Mouse (Mus musculus) heart, postnatal 0 days (tissue): ENCODE results near the gene Slc7a5. TPM values are rescaled to one million over a fixed set of nuclear protein-coding genes. Genes with fewer than 3 reads are reported as not detected.

Experiments
- ATAC-seq: fragments of 200-750 bp; cut with Nextera tagmentation; 2 replicates; pipeline ENCODE4 v1.8.0; 2017; ENCODE audit warnings: low read depth, moderate number of reproducible peaks, moderate library complexity; ENCODE audit not compliant: insufficient read depth
- DNase-seq: peaks from one replicate; pipeline ENCODE4 v3.0.0-alpha.2; 2016; ENCODE audit warnings: low spot score
- H3K27ac ChIP-seq: fragments of 300-500 bp; sonication (generic); 2 replicates; pipeline ENCODE4 v1.5.1; 2014; ENCODE audit warnings: low read depth, mild to moderate bottlenecking
- H3K27me3 ChIP-seq: fragments of 300-500 bp; sonication (generic); 2 replicates; pipeline ENCODE4 v1.6.1; 2014; ENCODE audit warnings: low read length, mixed read lengths; ENCODE audit not compliant: control insufficient read depth, insufficient read depth
- H3K36me3 ChIP-seq: fragments of 300-500 bp; sonication (generic); replicated peaks from 2 replicates; pipeline ENCODE4 v1.6.1; 2014; ENCODE audit warnings: low read length, mixed read lengths; ENCODE audit not compliant: control insufficient read depth, insufficient read depth
- H3K4me1 ChIP-seq: fragments of 300-500 bp; sonication (generic); 2 replicates; pipeline ENCODE4 v1.6.1; 2014; ENCODE audit warnings: antibody characterized with exemption; ENCODE audit not compliant: control insufficient read depth, insufficient read depth
- H3K4me2 ChIP-seq: fragments of 300-500 bp; sonication (generic); 2 replicates; pipeline ENCODE4 v1.6.1; 2014; ENCODE audit warnings: low read depth, mild to moderate bottlenecking, low read length, moderate library complexity
- H3K4me3 ChIP-seq: fragments of 300-500 bp; sonication (generic); 2 replicates; pipeline ENCODE4 v1.5.1; 2014; ENCODE audit warnings: low read depth, low read length
- H3K9ac ChIP-seq: fragments of 300-500 bp; sonication (generic); replicated peaks from 2 replicates; pipeline ENCODE4 v1.6.1; 2014; ENCODE audit warnings: low read depth, low read length, mixed read lengths
- H3K9me3 ChIP-seq: fragments of 300-500 bp; sonication (generic); replicated peaks from 2 replicates; pipeline ENCODE4 v1.6.1; 2016; ENCODE audit warnings: low read length; ENCODE audit not compliant: control insufficient read depth
- CTCF ChIP-seq: IDR thresholded peaks from 2 replicates; pipeline ENCODE4 v1.5.1; 2016; ENCODE audit warnings: antibody characterized with exemption, control low read depth, low read depth
- EP300 ChIP-seq: IDR thresholded peaks from 2 replicates; pipeline ENCODE4 v1.6.1; 2016; ENCODE audit warnings: antibody characterized with exemption, low read depth
- WGBS: fragments of 180-500 bp; shearing (Covaris S2); extraction: QIAGEN DNeasy Blood & Tissue Kit; methylation state at CpG from one replicate; pipeline ENCODE4 v1.1.7; 2014; 5-methylcytosine and 5-hydroxymethylcytosine counted together
- polyA plus RNA-seq: library from polyadenylated mRNA; unstranded; fragments of >200 nt; fragmentation: Nextera tagmentation; extraction: Ambion mirVana; gene quantifications from 2 replicates; pipeline ENCODE4 v1.2.1, GENCODE M21; 2015
- total RNA-seq: library from RNA; depleted of rRNA; stranded (reverse); fragments of >200 nt; gene quantifications from 2 replicates; pipeline ENCODE4 v1.2.3, GENCODE M21; 2014; ENCODE audit warnings: low replicate concordance

Slc7a5 gene
- total and polyA plus RNA-seq, 2 experiments from 2014 or later = 7.1 to 24.7 TPM

DNA sequence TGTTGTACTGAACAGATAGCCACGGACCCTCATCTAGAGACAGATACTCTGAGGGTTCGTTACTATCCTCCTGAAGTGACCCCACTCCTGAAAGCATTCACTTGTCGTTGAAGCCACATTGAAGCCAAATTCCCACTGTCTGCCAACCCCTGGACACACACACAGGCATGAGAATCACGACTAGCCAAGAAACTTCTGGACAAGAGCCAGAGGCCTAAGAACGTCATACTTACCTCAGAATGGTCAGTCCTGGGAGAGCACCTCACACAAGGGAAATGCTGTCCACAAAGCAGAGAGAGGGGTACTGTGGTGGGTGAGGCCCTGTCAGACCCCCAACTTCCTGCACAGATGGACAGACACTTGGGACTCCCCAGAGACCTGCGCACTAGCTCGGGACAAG is 11.6 kb downstream of the Slc7a5 start:
- no peak for TF ChIP-seq CTCF
- TF ChIP-seq EP300 = no peak
- H3K9me3 ChIP-seq = no peaks in the 10 kb centered on the region
- H3K27ac ChIP-seq = no peak overlapping the region
- no peak for ATAC-seq
- no peak for DNase-seq
- no peak overlapping the region for H3K4me3 ChIP-seq
- no peak overlapping the region for H3K9ac ChIP-seq
- no peak overlapping the region for H3K4me2 ChIP-seq
- H3K36me3 ChIP-seq = no peaks in the 10 kb centered on the region
- 51% methylated on average over 7 of the region's 7 CpGs for WGBS
- peaks cover 15% of the 10 kb centered on the region for H3K4me1 ChIP-seq
- H3K27me3 ChIP-seq = no peaks in the 10 kb centered on the region

DNA sequence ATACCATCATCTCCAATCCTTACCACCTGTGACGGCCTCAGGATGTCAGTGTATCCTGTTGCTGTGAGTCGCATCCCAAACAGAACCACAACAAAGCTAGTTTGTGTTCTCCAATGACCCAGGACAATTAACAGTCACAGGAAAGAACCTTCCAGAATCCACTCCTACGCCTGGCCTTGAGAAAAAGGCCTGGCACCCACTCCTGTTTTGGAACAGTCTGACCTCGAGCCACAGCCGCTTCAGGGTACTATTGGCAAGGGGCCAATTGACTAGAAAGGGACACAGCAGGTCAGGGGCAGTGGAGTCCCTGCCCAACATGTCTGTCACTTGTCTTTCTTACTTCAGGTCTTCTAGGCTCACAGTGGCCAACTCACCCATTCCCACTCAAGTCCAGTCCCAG is 14.6 kb downstream of the Slc7a5 start:
- H3K9ac ChIP-seq = no peak overlapping the region
- ATAC-seq = no peak

DNA sequence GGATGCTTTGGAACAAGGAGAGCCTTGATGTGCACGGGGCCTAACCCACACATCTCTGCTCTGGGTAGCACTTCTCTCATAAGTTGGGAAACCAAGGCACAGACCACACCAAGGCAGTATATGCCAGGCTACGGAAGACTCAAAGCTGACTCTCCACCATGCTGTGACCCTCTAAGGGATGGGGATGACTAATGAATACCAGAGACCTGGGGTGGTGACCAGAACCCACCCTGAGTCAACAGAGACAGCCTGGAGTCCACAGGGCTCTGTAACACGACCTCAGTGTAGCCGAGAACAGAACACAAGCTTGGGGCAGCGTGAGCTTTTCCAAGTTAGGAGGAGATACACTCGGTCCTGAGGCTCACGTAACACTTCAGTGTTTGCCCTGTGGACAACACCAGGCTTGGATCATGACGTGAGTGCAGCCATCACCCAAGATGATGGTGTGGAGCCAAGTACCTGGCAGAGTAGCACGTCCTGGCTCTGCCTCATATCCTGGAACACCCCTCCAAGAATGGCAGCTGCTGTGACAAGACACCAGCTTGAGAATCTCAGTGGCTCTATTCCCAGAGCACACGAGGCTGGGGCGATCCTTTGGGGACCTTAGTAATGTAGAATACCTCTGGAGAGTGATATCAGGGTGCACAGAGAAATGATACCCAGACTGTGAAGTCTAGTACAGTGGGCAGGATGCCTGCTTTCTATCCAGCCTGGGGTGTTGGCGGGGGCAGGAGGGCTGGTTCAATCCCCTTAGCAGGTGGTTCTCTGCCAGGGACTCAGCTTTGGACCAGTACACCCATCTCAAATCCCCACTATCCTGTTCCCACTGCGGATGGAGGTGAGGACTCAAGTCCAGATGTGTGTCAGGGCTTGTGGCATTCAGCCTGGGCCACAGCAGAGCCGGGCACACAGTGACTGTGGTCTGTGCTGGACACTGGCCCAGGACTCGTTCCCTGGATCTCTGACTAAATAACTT is 17.4 kb downstream of the Slc7a5 start:
- H3K4me2 ChIP-seq = no peak overlapping the region
- H3K36me3 ChIP-seq = peaks cover 32% of the 10 kb centered on the region
- no peaks in the 10 kb centered on the region for H3K4me1 ChIP-seq
- ATAC-seq (peak; percentile 30; the same call in 1 of the 2 replicates), DNase-seq (no peak)
- H3K27ac ChIP-seq = no peak overlapping the region
- 68% methylated on average over 15 of the region's 15 CpGs for WGBS
- no peak for TF ChIP-seq EP300
- no peak for TF ChIP-seq CTCF
- no peaks in the 10 kb centered on the region for H3K9me3 ChIP-seq
- H3K4me3 ChIP-seq = no peak overlapping the region
- H3K9ac ChIP-seq = no peak overlapping the region
- no peaks in the 10 kb centered on the region for H3K27me3 ChIP-seq

More for the DNA sequence above, 14.6 kb downstream of the Slc7a5 start:
- no peak for DNase-seq
- TF ChIP-seq CTCF (no peak), EP300 (no peak)
- Histone ChIP-seq H3K9me3 (no peaks in the 10 kb centered on the region), H3K27me3 (no peaks in the 10 kb centered on the region), H3K4me3 (no peak overlapping the region), H3K4me1 (peaks cover 3% of the 10 kb centered on the region; the same call in 1 of the 2 replicates), H3K4me2 (no peak overlapping the region), H3K27ac (0 out of 2 replicates have a peak overlapping the region, but pooled peaks have one; percentile 2), H3K36me3 (0 out of 2 replicates have a peak, but pooled peaks cover 5% of the 10 kb centered on the region)
- WGBS = 44% methylated on average over 5 of the region's 5 CpGs

DNA sequence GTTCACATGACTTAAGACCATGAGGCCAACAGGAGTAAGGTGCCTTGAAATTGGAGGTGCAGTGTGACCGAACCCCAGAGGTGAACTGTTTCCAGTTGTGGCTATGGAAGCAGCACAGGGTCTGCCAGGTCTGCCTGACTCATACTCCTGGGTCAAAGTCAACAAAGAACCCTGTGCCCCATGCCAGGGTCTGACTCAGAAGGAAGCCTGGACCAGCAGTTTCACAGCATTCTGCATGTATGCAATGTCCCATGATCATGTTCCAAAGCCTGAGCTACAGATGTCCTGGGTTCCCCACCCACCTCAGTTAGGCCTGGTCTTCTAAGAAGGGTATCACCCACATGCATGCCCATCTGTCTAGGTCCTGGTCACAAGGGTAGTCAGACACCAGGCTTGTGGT is 18.2 kb downstream of the Slc7a5 start:
- 88% methylated on average over 1 of the region's 1 CpGs for WGBS
- TF ChIP-seq CTCF = no peak

DNA sequence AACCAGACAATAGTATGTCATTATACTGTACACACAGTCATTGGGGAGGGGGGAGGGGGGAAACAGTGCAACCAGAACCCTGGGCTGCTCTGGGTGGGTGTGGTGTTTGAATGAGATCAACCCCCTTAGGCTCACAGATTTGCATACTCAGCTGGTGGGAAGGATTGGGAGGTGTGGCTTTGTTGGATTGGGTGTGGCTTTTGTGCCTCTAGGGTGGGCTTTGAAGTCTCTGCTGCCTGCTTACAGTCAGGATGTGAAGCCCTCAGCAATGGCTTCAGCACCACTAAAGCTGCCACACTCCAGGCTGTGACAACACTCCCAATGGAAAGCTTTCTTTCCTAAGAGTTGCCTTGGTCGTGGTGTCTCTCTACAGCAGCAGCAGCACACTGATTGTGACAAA is 19.9 kb downstream of the Slc7a5 start:
- 61% methylated on average over 1 of the region's 1 CpGs for WGBS
- ATAC-seq = no peak
- H3K36me3 ChIP-seq = peaks cover 49% of the 10 kb centered on the region
- H3K27ac ChIP-seq = no peak overlapping the region
- no peaks in the 10 kb centered on the region for H3K27me3 ChIP-seq
- no peaks in the 10 kb centered on the region for H3K4me1 ChIP-seq
- TF ChIP-seq EP300 (no peak), CTCF (no peak)
- no peak overlapping the region for H3K9ac ChIP-seq
- H3K9me3 ChIP-seq = no peaks in the 10 kb centered on the region
- no peak for DNase-seq
- H3K4me2 ChIP-seq = no peak overlapping the region
- H3K4me3 ChIP-seq = no peak overlapping the region

More for the DNA sequence above, 18.2 kb downstream of the Slc7a5 start:
- peaks cover 39% of the 10 kb centered on the region for H3K36me3 ChIP-seq
- H3K27me3 ChIP-seq = no peaks in the 10 kb centered on the region
- no peaks in the 10 kb centered on the region for H3K9me3 ChIP-seq
- no peaks in the 10 kb centered on the region for H3K4me1 ChIP-seq
- ATAC-seq = no peak
- DNase-seq = no peak
- no peak overlapping the region for H3K4me2 ChIP-seq
- H3K9ac ChIP-seq = no peak overlapping the region
- H3K4me3 ChIP-seq = no peak overlapping the region
- H3K27ac ChIP-seq = no peak overlapping the region
